Mouse (Mus musculus) ES-Bruce4 (cell line): ENCODE data around the gene Armh2. TPM values are rescaled to one million over a fixed set of nuclear protein-coding genes. Genes with fewer than 3 reads are reported as not detected.

Experiments used
- H3K27ac ChIP-seq: 2 replicates; pipeline ENCODE4 v1.5.1; 2012; ENCODE audit warnings: low read length, inconsistent platforms; ENCODE audit not compliant: insufficient read depth
- H3K27me3 ChIP-seq: 2 replicates; pipeline ENCODE4 v1.6.1; 2012; ENCODE audit warnings: mild to moderate bottlenecking, low read length, inconsistent platforms; ENCODE audit not compliant: control insufficient read depth, poor library complexity, insufficient read depth, severe bottlenecking
- H3K36me3 ChIP-seq: 2 replicates; pipeline ENCODE4 v1.6.1; 2012; ENCODE audit warnings: inconsistent platforms, mild to moderate bottlenecking, low read length, moderate library complexity; ENCODE audit not compliant: control insufficient read depth, poor library complexity, insufficient read depth, severe bottlenecking
- H3K4me1 ChIP-seq: one replicate; pipeline ENCODE4 v1.8.1; 2011; ENCODE audit warnings: low read length; ENCODE audit not compliant: control insufficient read depth, insufficient read depth
- H3K4me3 ChIP-seq: 2 replicates; pipeline ENCODE4 v1.5.1; 2011; ENCODE audit warnings: low read depth, mild to moderate bottlenecking, low read length
- H3K9ac ChIP-seq: 2 replicates; pipeline ENCODE4 v1.6.1; 2012; ENCODE audit warnings: low read depth, mild to moderate bottlenecking, inconsistent platforms; ENCODE audit not compliant: poor library complexity, severe bottlenecking
- H3K9me3 ChIP-seq: replicated peaks from 2 replicates; pipeline ENCODE4 v1.6.1; 2012; ENCODE audit warnings: mild to moderate bottlenecking, low read length, inconsistent platforms; ENCODE audit not compliant: control insufficient read depth, poor library complexity, insufficient read depth, severe bottlenecking
- CTCF ChIP-seq: IDR thresholded peaks from one replicate; pipeline ENCODE4 v1.8.1; 2011; ENCODE audit warnings: low read depth, low read length
- EP300 ChIP-seq: IDR thresholded peaks from 2 replicates; pipeline ENCODE4 v1.6.1; 2011; ENCODE audit warnings: low read depth, low read length; ENCODE audit not compliant: insufficient read depth
- POLR2A ChIP-seq: IDR thresholded peaks from one replicate; pipeline ENCODE4 v1.8.1; 2011; ENCODE audit warnings: low read length; ENCODE audit not compliant: insufficient read depth
- polyA plus RNA-seq: library from polyadenylated mRNA; stranded (reverse); fragments of >200 nt; gene quantifications from 2 replicates; pipeline ENCODE4 v1.2.4, GENCODE M21; 2011; ENCODE audit warnings: low read depth; ENCODE audit not compliant: missing spikeins, insufficient read depth, insufficient read length

Gene Armh2
- polyA plus RNA-seq, 1 experiment = not detected

DNA sequence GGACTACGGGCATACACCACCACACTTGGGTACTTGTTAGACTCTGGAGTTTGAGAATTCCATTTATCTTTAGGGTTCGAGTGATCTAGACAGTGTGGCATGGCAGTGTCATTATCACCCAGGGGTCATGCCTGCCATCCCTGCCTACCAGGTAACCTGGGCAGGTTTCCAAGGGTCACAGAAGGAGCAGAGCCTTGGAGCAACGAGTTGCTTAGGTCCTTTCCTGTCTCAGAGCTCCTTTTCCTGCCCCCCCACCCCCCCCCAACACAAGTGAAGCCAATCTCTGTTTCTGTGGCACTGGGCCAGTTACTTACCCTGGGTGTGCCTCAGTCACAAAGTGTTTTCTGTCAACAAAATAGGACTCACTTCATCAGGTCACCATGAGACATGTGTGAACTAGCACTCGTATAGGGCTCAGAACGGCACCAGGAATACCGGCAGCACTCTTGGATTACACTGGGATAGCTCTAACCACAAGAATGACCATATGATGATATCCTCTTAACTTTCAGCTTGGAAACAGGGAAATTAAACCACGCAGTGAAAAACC lies 28.4 kb upstream of the Armh2 start:
- no peak for TF ChIP-seq CTCF
- no peak for TF ChIP-seq EP300
- TF ChIP-seq POLR2A = no peak
- Histone ChIP-seq H3K4me1 (no peaks in the 10 kb centered on the region), H3K4me3 (no peak overlapping the region), H3K36me3 (no peaks in the 10 kb centered on the region), H3K9me3 (no peaks in the 10 kb centered on the region), H3K9ac (no peak overlapping the region), H3K27ac (no peak overlapping the region), H3K27me3 (no peaks in the 10 kb centered on the region)

DNA sequence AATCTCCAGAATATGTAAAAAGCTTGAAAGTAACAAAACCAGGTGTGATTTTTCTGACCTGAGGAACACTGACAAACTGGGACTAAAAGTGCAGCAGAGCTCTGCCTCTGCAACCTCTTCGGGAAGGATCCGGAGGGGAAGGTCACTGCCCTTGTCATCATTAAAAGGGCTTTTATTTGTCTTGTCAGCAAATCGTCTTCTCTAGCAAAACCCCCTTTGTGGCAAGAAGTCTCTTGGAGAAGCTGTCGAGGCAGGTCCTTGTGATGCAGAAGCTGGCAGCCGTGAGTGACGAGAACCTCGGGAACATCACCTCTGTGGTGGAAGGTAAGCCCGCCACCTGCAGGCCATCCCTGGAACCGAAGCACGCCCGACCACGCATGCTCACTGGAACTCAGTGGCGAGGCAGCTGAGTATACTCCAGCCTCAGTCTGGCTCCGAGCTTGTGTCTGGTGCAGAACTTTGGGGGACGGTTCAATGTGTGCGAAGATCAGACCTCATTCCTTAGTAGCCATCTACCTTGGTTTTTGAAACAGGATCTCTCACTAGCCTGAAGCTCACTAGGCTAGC lies 27.5 kb upstream of the Armh2 start:
- Histone ChIP-seq H3K27me3 (no peaks in the 10 kb centered on the region), H3K4me3 (no peak overlapping the region), H3K36me3 (no peaks in the 10 kb centered on the region), H3K9me3 (no peaks in the 10 kb centered on the region), H3K9ac (no peak overlapping the region), H3K4me1 (no peaks in the 10 kb centered on the region), H3K27ac (no peak overlapping the region)
- TF ChIP-seq CTCF (peak; percentile 96), EP300 (no peak)

DNA sequence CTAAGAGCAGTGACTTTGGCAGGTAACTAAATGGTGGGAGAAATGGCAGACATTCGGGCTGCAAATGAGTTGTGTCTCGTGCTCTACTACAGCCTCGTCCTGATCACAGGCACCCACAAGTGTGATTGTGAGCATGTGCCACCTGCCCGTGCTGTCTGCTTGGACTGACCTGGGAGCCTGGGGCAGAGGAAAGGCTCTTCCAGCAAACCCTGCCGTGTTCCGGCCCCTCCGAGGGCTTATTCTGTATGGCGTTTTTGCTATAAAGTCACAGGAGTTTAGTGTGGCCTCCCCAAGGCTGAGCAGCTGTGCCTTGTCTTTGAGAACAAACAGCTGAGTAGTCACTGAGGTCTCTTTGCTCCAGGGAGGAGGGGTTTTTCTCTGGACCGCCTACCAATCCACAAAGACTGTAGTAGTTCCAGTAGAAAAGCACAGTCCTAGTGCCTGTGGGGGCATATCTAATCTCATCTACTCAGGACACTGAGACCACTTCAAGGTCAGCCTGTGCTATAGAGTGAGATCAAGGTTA lies 26.6 kb upstream of the Armh2 start:
- Histone ChIP-seq H3K9ac (no peak overlapping the region), H3K4me1 (no peaks in the 10 kb centered on the region), H3K27me3 (no peaks in the 10 kb centered on the region), H3K36me3 (no peaks in the 10 kb centered on the region), H3K9me3 (no peaks in the 10 kb centered on the region), H3K27ac (no peak overlapping the region), H3K4me3 (no peak overlapping the region)
- TF ChIP-seq CTCF (no peak), POLR2A (no peak), EP300 (no peak)

DNA sequence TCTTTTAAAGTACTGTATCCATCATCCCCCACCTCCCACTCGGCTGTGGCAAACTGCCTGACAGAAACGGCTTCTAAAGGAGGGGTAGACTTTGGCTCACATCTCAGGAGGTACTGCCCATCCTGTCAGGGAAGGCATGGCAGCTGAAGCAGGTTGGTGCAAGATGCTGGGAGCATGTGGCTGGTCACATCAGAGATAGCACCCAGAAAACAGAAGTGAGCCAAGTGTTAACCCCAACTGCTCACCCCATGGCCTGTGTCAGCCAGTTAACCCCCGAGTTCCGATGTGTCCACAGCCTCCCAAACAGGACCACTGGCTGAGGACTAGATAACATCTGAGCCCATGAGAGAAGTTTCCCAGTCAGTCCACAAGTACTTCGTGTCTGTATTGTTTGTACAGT lies 25.4 kb upstream of the Armh2 start:
- Histone ChIP-seq H3K36me3 (no peaks in the 10 kb centered on the region), H3K9ac (no peak overlapping the region), H3K9me3 (no peaks in the 10 kb centered on the region), H3K27me3 (no peaks in the 10 kb centered on the region), H3K4me1 (no peaks in the 10 kb centered on the region), H3K27ac (no peak overlapping the region), H3K4me3 (no peak overlapping the region)
- TF ChIP-seq POLR2A (no peak), CTCF (no peak), EP300 (no peak)

DNA sequence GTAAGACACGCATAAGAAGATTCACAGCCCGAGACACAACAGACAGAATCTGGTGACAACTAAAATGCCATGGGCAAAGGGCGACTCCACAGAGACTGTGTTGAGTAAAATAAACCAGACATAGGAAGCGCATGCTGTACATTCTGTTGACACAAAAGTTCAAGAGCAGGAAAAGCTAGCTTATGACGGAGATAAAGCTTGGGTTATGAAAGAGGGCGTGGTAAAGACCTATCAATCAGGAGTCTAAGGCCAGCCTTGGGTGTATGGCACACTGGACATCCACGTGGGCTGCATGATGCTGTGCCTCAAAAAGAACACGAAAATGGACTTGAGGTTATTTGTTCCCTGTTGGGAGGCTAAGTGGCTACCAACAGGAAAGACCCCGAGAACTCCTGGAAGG lies 24.6 kb upstream of the Armh2 start:
- no peaks in the 10 kb centered on the region for H3K36me3 ChIP-seq
- no peaks in the 10 kb centered on the region for H3K9me3 ChIP-seq
- H3K9ac ChIP-seq = no peak overlapping the region
- H3K4me3 ChIP-seq = no peak overlapping the region
- no peaks in the 10 kb centered on the region for H3K4me1 ChIP-seq
- TF ChIP-seq CTCF = no peak
- no peak for TF ChIP-seq EP300
- no peak for TF ChIP-seq POLR2A
- no peaks in the 10 kb centered on the region for H3K27me3 ChIP-seq
- no peak overlapping the region for H3K27ac ChIP-seq

- no peaks in the 10 kb centered on the region for H3K27me3 ChIP-seq
- no peak for TF ChIP-seq CTCF
- TF ChIP-seq EP300 = no peak
- no peak for TF ChIP-seq POLR2A
- H3K9ac ChIP-seq = no peak overlapping the region
- no peak overlapping the region for H3K27ac ChIP-seq
- H3K9me3 ChIP-seq = no peaks in the 10 kb centered on the region
- no peaks in the 10 kb centered on the region for H3K4me1 ChIP-seq
- H3K36me3 ChIP-seq = no peaks in the 10 kb centered on the region
- no peak overlapping the region for H3K4me3 ChIP-seq
These were observed 23.4 kb upstream of the Armh2 start for GRCm38 (mm10) chr13:24717677-24718076.
